Mouse (Mus musculus): Measurements from ENCODE around the gene Gm5269. TPM values are rescaled to one million over a fixed set of nuclear protein-coding genes. Genes with fewer than 3 reads are reported as not detected.

Gene Gm5269
- polyA plus RNA-seq, 1 experiment = not detected

GRCm38 (mm10) chr1:45881228-45881832 lies 8.7 kb downstream of the Gm5269 start:
- DNase-seq (ENCODE audit: low read depth) = no peak

DNA sequence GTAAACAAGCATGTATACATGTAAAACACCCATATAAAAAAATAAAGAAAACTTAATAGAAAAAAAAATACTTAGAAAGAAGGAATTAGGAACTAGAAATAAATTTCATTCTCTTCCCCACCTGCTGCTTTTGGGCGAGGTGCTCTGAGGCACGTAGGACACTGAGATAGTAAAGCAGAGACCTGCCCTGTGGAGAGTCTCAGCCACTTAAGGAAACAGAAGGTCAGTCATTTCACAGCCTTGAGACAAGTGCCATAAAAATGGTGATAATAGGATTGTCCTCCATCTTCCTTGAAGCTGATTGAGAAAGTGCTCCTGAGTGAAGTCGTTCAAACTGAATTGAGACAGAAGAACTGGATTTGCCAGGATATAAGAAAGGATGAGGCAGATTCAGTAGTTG lies 12.6 kb downstream of the Gm5269 start:
- no peak for DNase-seq (ENCODE audit: low read depth)

GRCm38 (mm10) chr1:45876450-45877198 lies 13.4 kb downstream of the Gm5269 start:
- DNase-seq (ENCODE audit: low read depth) = no peak

- no peak for DNase-seq (ENCODE audit: low read depth)
These were observed 14.4 kb downstream of the Gm5269 start for GRCm38 (mm10) chr1:45875640-45876039.

- no peak for DNase-seq (ENCODE audit: low read depth)
These were observed 16.8 kb downstream of the Gm5269 start for GRCm38 (mm10) chr1:45873250-45873649.

- no peak for DNase-seq (ENCODE audit: low read depth)
These were observed 21.5 kb downstream of the Gm5269 start for GRCm38 (mm10) chr1:45868479-45869137.

- no peak for DNase-seq (ENCODE audit: low read depth)
These were observed 22.0 kb downstream of the Gm5269 start for GRCm38 (mm10) chr1:45868050-45868449.

- no peak for DNase-seq (ENCODE audit: low read depth)
These were observed 23.6 kb downstream of the Gm5269 start for GRCm38 (mm10) chr1:45866288-45867018.

DNA sequence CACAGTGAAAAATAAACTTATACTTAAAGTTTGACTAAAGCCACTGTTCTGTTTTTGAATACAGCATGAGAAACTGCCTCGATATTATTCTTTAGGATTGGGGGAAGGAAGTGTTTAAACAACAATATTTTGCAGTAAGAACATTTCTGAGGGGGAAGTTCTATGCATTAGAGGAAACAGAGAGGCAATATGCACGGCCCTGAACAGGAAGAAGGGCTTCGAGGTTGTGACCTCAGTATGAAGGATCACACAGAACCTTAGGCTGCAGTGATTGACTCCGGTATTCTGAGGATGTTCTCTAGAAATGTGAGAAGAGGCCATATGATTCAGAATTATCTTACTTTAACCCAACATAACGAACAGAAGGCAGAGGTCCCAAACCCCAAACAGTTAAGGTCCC lies 24.3 kb downstream of the Gm5269 start:
- DNase-seq (ENCODE audit: low read depth) = no peak

GRCm38 (mm10) chr1:45865316-45865715 lies 24.8 kb downstream of the Gm5269 start:
- DNase-seq (ENCODE audit: low read depth) = no peak

DNA sequence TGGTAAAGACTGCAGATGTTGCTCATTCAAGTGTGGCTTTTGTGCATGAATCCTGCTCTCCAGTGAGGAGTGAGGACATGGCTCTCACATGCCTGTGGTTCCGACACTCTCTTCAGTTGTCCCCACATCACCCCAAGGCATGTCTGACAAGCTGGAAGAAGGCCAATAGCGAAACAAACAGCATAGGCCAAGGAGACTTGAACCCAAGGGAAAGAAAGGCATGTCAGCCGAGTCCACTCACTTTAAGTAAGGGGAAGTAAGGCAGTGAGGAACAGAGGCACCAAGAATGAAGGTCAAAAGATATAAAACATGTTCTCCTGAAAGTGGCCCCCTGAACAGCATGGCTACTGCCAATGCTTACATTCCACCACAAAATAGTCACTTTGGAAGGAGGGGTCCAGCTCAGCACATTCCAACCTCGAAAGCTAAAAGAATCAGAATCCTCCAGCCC lies 25.5 kb downstream of the Gm5269 start:
- DNase-seq (ENCODE audit: low read depth) = no peak

- no peak for DNase-seq (ENCODE audit: low read depth)
These were observed 26.4 kb downstream of the Gm5269 start for GRCm38 (mm10) chr1:45863641-45864040.

DNA sequence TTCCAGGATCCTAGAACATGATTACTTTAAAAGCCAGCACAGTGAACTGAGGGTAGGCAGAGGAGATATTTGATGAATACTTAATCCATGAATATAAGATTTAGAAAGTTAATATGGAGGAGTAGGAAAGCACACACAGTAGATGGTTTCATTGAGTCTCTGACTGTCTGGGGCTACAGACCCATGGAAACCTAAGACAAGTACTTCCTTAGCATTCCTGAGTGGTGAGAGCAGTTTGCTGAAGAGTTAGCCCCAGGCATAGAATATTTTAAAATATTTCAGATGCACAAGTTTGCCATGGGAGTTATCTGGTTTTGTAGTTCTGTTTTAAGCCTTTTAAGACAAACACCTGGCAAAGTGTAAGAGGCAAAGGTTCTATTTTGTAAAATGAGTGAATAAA lies 28.9 kb downstream of the Gm5269 start:
- no peak for DNase-seq (ENCODE audit: low read depth)

DNA sequence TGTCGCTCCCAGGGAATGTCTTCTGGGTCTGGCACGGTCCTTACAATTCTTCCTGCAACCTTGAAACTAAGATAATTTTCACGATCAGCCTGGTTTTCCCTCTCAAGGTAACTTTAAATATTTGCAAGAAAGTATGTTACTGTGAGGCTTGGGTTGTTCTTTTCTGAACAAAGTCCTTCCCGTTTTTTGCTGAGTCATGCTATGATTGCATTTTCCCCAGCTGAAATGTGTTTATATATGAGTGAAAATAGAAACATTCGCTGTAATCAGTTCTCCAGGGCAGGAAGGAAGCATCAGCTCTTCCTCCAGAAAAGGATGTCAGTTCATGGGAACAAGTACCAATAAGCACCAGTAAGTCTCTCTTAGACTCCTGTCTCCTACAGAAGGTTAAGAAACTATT lies 29.7 kb downstream of the Gm5269 start:
- DNase-seq (ENCODE audit: low read depth) = no peak

DNA sequence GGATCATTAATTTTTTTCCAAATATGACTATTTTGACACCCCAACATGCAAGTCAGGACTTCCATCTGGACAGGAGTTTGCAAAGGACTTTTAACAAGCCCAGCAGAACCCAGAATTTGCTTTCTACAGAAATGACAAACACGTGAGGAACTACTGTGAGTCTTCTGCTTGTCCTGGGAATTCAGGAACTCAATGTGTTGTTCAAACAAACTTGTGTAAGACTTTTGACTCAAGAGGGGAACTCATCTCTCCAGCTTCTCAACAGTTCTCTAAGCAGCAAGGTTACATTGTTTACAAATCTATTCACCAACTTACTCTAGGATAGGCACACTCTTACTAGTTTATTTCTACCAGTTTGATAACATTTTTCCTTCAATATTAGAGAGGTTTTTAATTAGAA lies 32.0 kb downstream of the Gm5269 start:
- no peak for DNase-seq (ENCODE audit: low read depth)

- no peak for DNase-seq (ENCODE audit: low read depth)
These were observed 44.6 kb downstream of the Gm5269 start for GRCm38 (mm10) chr1:45845466-45845865.

Other genes with a start within 250 kb of the Gm5269 start
- gene Wdr75, start 95.1 kb downstream of the Gm5269 start, polyA plus RNA-seq (2012; rRNA removed) = 45.0 and 49.1 TPM in 2 replicates
- gene Slc40a1, start 36.2 kb upstream of the Gm5269 start, polyA plus RNA-seq (2012; rRNA removed) = 4.9 and 5.3 TPM in 2 replicates
- 0.16 and 0.71 TPM in 2 replicates for gene Dnah7b, start 176.0 kb upstream of the Gm5269 start, polyA plus RNA-seq (2012; rRNA removed)

Measured in gonadal fat pad, adult 2 months (tissue).